Mouse (Mus musculus) liver, embryonic 15.5 days (tissue): ENCODE data around the gene Chd4. TPM values are rescaled to one million over a fixed set of nuclear protein-coding genes. Genes with fewer than 3 reads are reported as not detected.
A peak's percentile ranks its signal among the peaks of the same experiment; 100 is the strongest.

Experiments
- ATAC-seq: fragments of 200-750 bp; cut with Nextera tagmentation; 2 replicates; pipeline ENCODE4 v1.8.0; 2017; ENCODE audit warnings: moderate number of reproducible peaks, mild to moderate bottlenecking, moderate library complexity; ENCODE audit not compliant: insufficient read depth
- H3K27ac ChIP-seq: fragments of 300-500 bp; sonication (generic); replicated peaks from 2 replicates; pipeline ENCODE4 v1.5.1; 2015; ENCODE audit warnings: mild to moderate bottlenecking, inconsistent platforms
- H3K27me3 ChIP-seq: fragments of 300-500 bp; sonication (generic); 2 replicates; pipeline ENCODE4 v1.6.1; 2015; ENCODE audit warnings: mild to moderate bottlenecking, inconsistent platforms
- H3K36me3 ChIP-seq: fragments of 300-500 bp; sonication (generic); replicated peaks from 2 replicates; pipeline ENCODE4 v1.6.1; 2015; ENCODE audit warnings: moderate library complexity, mild to moderate bottlenecking, inconsistent platforms
- H3K4me1 ChIP-seq: fragments of 300-500 bp; sonication (generic); replicated peaks from 2 replicates; pipeline ENCODE4 v1.6.1; 2015; ENCODE audit warnings: inconsistent platforms
- H3K4me2 ChIP-seq: fragments of 300-500 bp; sonication (generic); 2 replicates; pipeline ENCODE4 v1.6.1; 2015; ENCODE audit warnings: moderate library complexity, mild to moderate bottlenecking, inconsistent platforms
- H3K4me3 ChIP-seq: fragments of 300-500 bp; sonication (generic); replicated peaks from 2 replicates; pipeline ENCODE4 v1.5.1; 2015; ENCODE audit warnings: mild to moderate bottlenecking, inconsistent platforms
- H3K9ac ChIP-seq: fragments of 300-500 bp; sonication (generic); 2 replicates; pipeline ENCODE4 v1.6.1; 2015; ENCODE audit warnings: moderate library complexity, mild to moderate bottlenecking, inconsistent platforms
- H3K9me3 ChIP-seq: fragments of 300-500 bp; sonication (generic); replicated peaks from 2 replicates; pipeline ENCODE4 v1.6.1; 2016; ENCODE audit warnings: inconsistent platforms
- WGBS: fragments of 180-500 bp; shearing (Covaris S2); methylation state at CpG from one replicate; pipeline ENCODE4 v1.1.7; 2015; ENCODE audit warnings: mixed read lengths; ENCODE audit not compliant: insufficient replicate concordance; 5-methylcytosine and 5-hydroxymethylcytosine counted together
- polyA plus RNA-seq: library from polyadenylated mRNA; unstranded; fragments of >200 nt; fragmentation: Nextera tagmentation; extraction: Ambion mirVana; gene quantifications from 2 replicates; pipeline ENCODE4 v1.2.1, GENCODE M21; 2015

Gene Chd4
- polyA plus RNA-seq, 1 experiment from 2014 or later, result 22.6 TPM

GRCm38 (mm10) chr6:125143904-125144303 lies 48.1 kb downstream of the Chd4 start:
- Histone ChIP-seq H3K36me3 (peaks cover 53% of the 10 kb centered on the region), H3K4me2 (no peak overlapping the region; the same call in 1 of the 2 replicates), H3K4me1 (peaks cover 51% of the 10 kb centered on the region), H3K4me3 (no peak overlapping the region), H3K27ac (peak overlapping the region; percentile 64; the same call in 1 of the 2 replicates), H3K9me3 (no peaks in the 10 kb centered on the region), H3K9ac (no peak overlapping the region), H3K27me3 (no peaks in the 10 kb centered on the region)
- ATAC-seq, result no peak
- 79% methylated on average over 9 of the region's 9 CpGs for WGBS

GRCm38 (mm10) chr6:125145001-125145400 lies 49.2 kb downstream of the Chd4 start, which contains the start of gene Iffo1:
Iffo1 (plus strand) TSS chr6:125145241.
- peaks cover 42% of the 10 kb centered on the region for H3K36me3 ChIP-seq
- no peaks in the 10 kb centered on the region for H3K9me3 ChIP-seq
- under 1% methylated on average over 16 of the region's 16 CpGs for WGBS
- peak within 1 kb of the TSS; percentile 83 for H3K27ac ChIP-seq
- H3K4me1 ChIP-seq, result peaks cover 59% of the 10 kb centered on the region
- peak within 1 kb of the TSS; percentile 72 for H3K9ac ChIP-seq
- no peaks in the 10 kb centered on the region for H3K27me3 ChIP-seq
- peak within 1 kb of the TSS; percentile 88 for H3K4me2 ChIP-seq
- H3K4me3 ChIP-seq, result peak within 1 kb of the TSS; percentile 81
- peak; percentile 93 for ATAC-seq

GRCm38 (mm10) chr6:125145479-125145951 lies 49.7 kb downstream of the Chd4 start:
- ATAC-seq, result peak; percentile 79
- peak overlapping the region; percentile 72 for H3K9ac ChIP-seq

GRCm38 (mm10) chr6:125146148-125146547 lies 50.4 kb downstream of the Chd4 start:
- H3K4me1 ChIP-seq, result peaks cover 60% of the 10 kb centered on the region
- no peaks in the 10 kb centered on the region for H3K27me3 ChIP-seq
- H3K4me3 ChIP-seq, result peak overlapping the region; percentile 81
- WGBS, result 59% methylated on average over 7 of the region's 7 CpGs
- no peak overlapping the region for H3K27ac ChIP-seq
- no peak for ATAC-seq
- H3K4me2 ChIP-seq, result peak overlapping the region; percentile 88
- no peaks in the 10 kb centered on the region for H3K9me3 ChIP-seq
- H3K9ac ChIP-seq, result peak overlapping the region; percentile 72
- H3K36me3 ChIP-seq, result peaks cover 30% of the 10 kb centered on the region

More at GRCm38 (mm10) chr6:125145479-125145951, 49.7 kb downstream of the Chd4 start:
- peaks cover 59% of the 10 kb centered on the region for H3K4me1 ChIP-seq
- under 1% methylated on average over 35 of the region's 35 CpGs for WGBS
- peak overlapping the region; percentile 81 for H3K4me3 ChIP-seq
- peak overlapping the region; percentile 88 for H3K4me2 ChIP-seq
- H3K36me3 ChIP-seq, result peaks cover 37% of the 10 kb centered on the region
- H3K9me3 ChIP-seq, result no peaks in the 10 kb centered on the region
- no peaks in the 10 kb centered on the region for H3K27me3 ChIP-seq
- peak overlapping the region; percentile 83 for H3K27ac ChIP-seq

GRCm38 (mm10) chr6:125146797-125147196 lies 51.0 kb downstream of the Chd4 start:
- H3K9me3 ChIP-seq, result no peaks in the 10 kb centered on the region
- no peaks in the 10 kb centered on the region for H3K27me3 ChIP-seq
- H3K9ac ChIP-seq, result no peak overlapping the region; the same call in 1 of the 2 replicates
- no peak for ATAC-seq
- H3K4me1 ChIP-seq, result peaks cover 65% of the 10 kb centered on the region
- peaks cover 24% of the 10 kb centered on the region for H3K36me3 ChIP-seq
- no peak overlapping the region for H3K27ac ChIP-seq
- H3K4me2 ChIP-seq, result peak overlapping the region; percentile 88
- 45% methylated on average over 4 of the region's 4 CpGs for WGBS
- peak overlapping the region; percentile 81 for H3K4me3 ChIP-seq

- Histone ChIP-seq H3K9me3 (no peaks in the 10 kb centered on the region), H3K4me2 (peak overlapping the region; percentile 5; the same call in 1 of the 2 replicates), H3K36me3 (peaks cover 18% of the 10 kb centered on the region), H3K27me3 (no peaks in the 10 kb centered on the region), H3K9ac (no peak overlapping the region), H3K4me3 (no peak overlapping the region), H3K27ac (no peak overlapping the region), H3K4me1 (peaks cover 71% of the 10 kb centered on the region)
- no peak for ATAC-seq
- WGBS, result 71% methylated on average over 10 of the region's 10 CpGs
Observed at GRCm38 (mm10) chr6:125147329-125147728, 51.5 kb downstream of the Chd4 start.

GRCm38 (mm10) chr6:125148251-125148925 lies 52.6 kb downstream of the Chd4 start:
- WGBS, result 42% methylated on average over 18 of the region's 18 CpGs
- no peak for ATAC-seq

GRCm38 (mm10) chr6:125148926-125149568 lies 53.3 kb downstream of the Chd4 start:
- Histone ChIP-seq H3K9me3 (no peaks in the 10 kb centered on the region), H3K36me3 (peaks cover 12% of the 10 kb centered on the region), H3K4me2 (no peak overlapping the region), H3K27me3 (no peaks in the 10 kb centered on the region), H3K4me1 (peaks cover 82% of the 10 kb centered on the region), H3K9ac (no peak overlapping the region), H3K27ac (peak overlapping the region; percentile 20; the same call in 1 of the 2 replicates), H3K4me3 (no peak overlapping the region)
- no peak for ATAC-seq
- WGBS, result 61% methylated on average over 16 of the region's 16 CpGs

More at GRCm38 (mm10) chr6:125148251-125148925, 52.6 kb downstream of the Chd4 start:
- peaks cover 81% of the 10 kb centered on the region for H3K4me1 ChIP-seq
- no peak overlapping the region; the same call in 1 of the 2 replicates for H3K9ac ChIP-seq
- H3K27me3 ChIP-seq, result no peaks in the 10 kb centered on the region
- H3K27ac ChIP-seq, result peak overlapping the region; percentile 20; the same call in 1 of the 2 replicates
- peaks cover 14% of the 10 kb centered on the region for H3K36me3 ChIP-seq
- H3K4me2 ChIP-seq, result peak overlapping the region; percentile 30
- H3K9me3 ChIP-seq, result no peaks in the 10 kb centered on the region
- H3K4me3 ChIP-seq, result no peak overlapping the region

GRCm38 (mm10) chr6:125149569-125149950 lies 53.8 kb downstream of the Chd4 start:
- WGBS, result 73% methylated on average over 7 of the region's 7 CpGs
- peaks cover 8% of the 10 kb centered on the region for H3K36me3 ChIP-seq
- H3K4me2 ChIP-seq, result no peak overlapping the region
- H3K27me3 ChIP-seq, result no peaks in the 10 kb centered on the region
- H3K9ac ChIP-seq, result no peak overlapping the region
- no peak overlapping the region for H3K4me3 ChIP-seq
- no peaks in the 10 kb centered on the region for H3K9me3 ChIP-seq
- ATAC-seq, result no peak
- no peak overlapping the region for H3K27ac ChIP-seq
- peaks cover 78% of the 10 kb centered on the region for H3K4me1 ChIP-seq

- no peak overlapping the region for H3K9ac ChIP-seq
- no peaks in the 10 kb centered on the region for H3K27me3 ChIP-seq
- peaks cover 75% of the 10 kb centered on the region for H3K4me1 ChIP-seq
- ATAC-seq, result peak; percentile 37
- 35% methylated on average over 22 of the region's 22 CpGs for WGBS
- H3K27ac ChIP-seq, result no peak overlapping the region
- no peak overlapping the region for H3K4me3 ChIP-seq
- no peaks in the 10 kb centered on the region for H3K9me3 ChIP-seq
- peaks cover 16% of the 10 kb centered on the region for H3K36me3 ChIP-seq
- H3K4me2 ChIP-seq, result peak overlapping the region; percentile 35
Observed at GRCm38 (mm10) chr6:125152212-125153017, 56.6 kb downstream of the Chd4 start.
